Mouse (Mus musculus) neural tube, embryonic 13.5 days (tissue): ENCODE measurements around the gene Ces2h. TPM values are rescaled to one million over a fixed set of nuclear protein-coding genes. Genes with fewer than 3 reads are reported as not detected.
"Not testable (repeated sequence)": the region's sequence is repeated elsewhere in the genome, so short reads cannot be mapped to it uniquely, and the experiment has no call there.

ENCODE experiments used
- ATAC-seq: fragments of 200-750 bp; cut with Nextera tagmentation; 2 replicates; pipeline ENCODE4 v1.8.0; 2017; ENCODE audit warnings: low read depth, mild to moderate bottlenecking, moderate TSS enrichment, moderate library complexity
- H3K27ac ChIP-seq: fragments of 300-500 bp; sonication (generic); replicated peaks from 2 replicates; pipeline ENCODE4 v1.5.1; 2015; ENCODE audit warnings: moderate library complexity, mild to moderate bottlenecking, inconsistent platforms
- H3K27me3 ChIP-seq: fragments of 300-500 bp; sonication (generic); 2 replicates; pipeline ENCODE4 v1.6.1; 2015; ENCODE audit warnings: mild to moderate bottlenecking, inconsistent platforms
- H3K36me3 ChIP-seq: fragments of 300-500 bp; sonication (generic); 2 replicates; pipeline ENCODE4 v1.6.1; 2015; ENCODE audit warnings: mild to moderate bottlenecking, inconsistent platforms
- H3K4me1 ChIP-seq: fragments of 300-500 bp; sonication (generic); replicated peaks from 2 replicates; pipeline ENCODE4 v1.6.1; 2015; ENCODE audit warnings: inconsistent platforms
- H3K4me2 ChIP-seq: fragments of 300-500 bp; sonication (generic); 2 replicates; pipeline ENCODE4 v1.6.1; 2015; ENCODE audit warnings: inconsistent platforms, mild to moderate bottlenecking, moderate library complexity
- H3K4me3 ChIP-seq: fragments of 300-500 bp; sonication (generic); 2 replicates; pipeline ENCODE4 v1.5.1; 2015; ENCODE audit warnings: mild to moderate bottlenecking, inconsistent platforms
- H3K9ac ChIP-seq: fragments of 300-500 bp; sonication (generic); 2 replicates; pipeline ENCODE4 v1.6.1; 2015; ENCODE audit warnings: moderate library complexity, mild to moderate bottlenecking, inconsistent platforms
- H3K9me3 ChIP-seq: fragments of 300-500 bp; sonication (generic); 2 replicates; pipeline ENCODE4 v1.6.1; 2016; ENCODE audit warnings: inconsistent platforms
- WGBS: fragments of 180-500 bp; shearing (Covaris S2); methylation state at CpG from one replicate; pipeline ENCODE4 v1.1.7; 2015; 5-methylcytosine and 5-hydroxymethylcytosine counted together
- polyA plus RNA-seq: library from polyadenylated mRNA; unstranded; fragments of >200 nt; fragmentation: Nextera tagmentation; extraction: Ambion mirVana; gene quantifications from 2 replicates; pipeline ENCODE4 v1.2.1, GENCODE M21; 2015

The Ces2h gene
- polyA plus RNA-seq, 1 experiment from 2014 or later: not detected

DNA sequence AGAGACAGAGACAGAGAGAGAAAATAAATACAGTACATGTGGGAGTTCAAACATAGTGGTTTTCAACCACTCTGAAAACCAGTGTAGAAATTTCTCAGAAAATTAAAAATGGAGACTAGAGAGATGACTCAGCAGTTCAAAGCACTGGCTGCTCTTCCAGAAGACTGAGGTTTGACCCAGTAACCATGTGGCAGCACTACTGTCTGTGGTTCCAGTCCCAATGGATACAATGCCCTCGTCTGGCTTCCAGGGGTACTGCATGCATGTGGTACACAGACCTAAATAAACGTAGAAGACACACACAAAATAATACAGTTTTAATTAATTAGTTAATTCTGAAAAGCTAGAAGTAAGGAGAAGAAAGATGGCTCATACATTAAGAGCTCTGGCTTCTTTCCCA lies 24.4 kb downstream of the Ces2h start:
- H3K4me1 ChIP-seq: no peaks in the 10 kb centered on the region
- WGBS: 66% methylated on average over 2 of the region's 2 CpGs
- no peaks in the 10 kb centered on the region for H3K27me3 ChIP-seq
- no peak overlapping the region for H3K27ac ChIP-seq
- no peaks in the 10 kb centered on the region for H3K9me3 ChIP-seq
- H3K4me3 ChIP-seq: no peak overlapping the region
- no peak for ATAC-seq
- no peak overlapping the region for H3K4me2 ChIP-seq
- no peak overlapping the region for H3K9ac ChIP-seq
- no peaks in the 10 kb centered on the region for H3K36me3 ChIP-seq

DNA sequence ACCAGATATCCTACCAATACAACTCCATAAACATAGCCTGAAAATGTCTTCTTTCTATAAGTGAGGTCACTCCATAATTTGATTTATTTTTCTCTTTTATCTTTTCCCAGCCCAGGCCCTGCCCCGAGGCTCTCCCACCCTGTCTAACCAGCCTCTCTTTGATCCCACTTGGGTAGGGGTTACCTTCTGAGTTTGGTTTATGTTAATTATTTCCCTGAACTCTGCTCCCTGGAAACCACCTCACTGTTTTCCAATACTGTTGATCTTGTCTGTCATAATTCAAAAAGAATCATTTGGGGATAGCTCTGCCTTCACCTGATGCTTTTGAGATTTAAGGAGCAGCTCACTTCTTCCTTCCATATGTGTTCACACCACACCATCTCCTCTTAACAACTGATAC lies 42.9 kb downstream of the Ces2h start:
- Histone ChIP-seq H3K4me3 (no peak overlapping the region), H3K9ac (no peak overlapping the region), H3K4me1 (no peaks in the 10 kb centered on the region), H3K4me2 (no peak overlapping the region), H3K27ac (no peak overlapping the region), H3K36me3 (no peaks in the 10 kb centered on the region), H3K27me3 (no peaks in the 10 kb centered on the region), H3K9me3 (no peaks in the 10 kb centered on the region; the same call in 1 of the 2 replicates)
- WGBS: 54% methylated on average over 1 of the region's 1 CpGs
- ATAC-seq: no peak

DNA sequence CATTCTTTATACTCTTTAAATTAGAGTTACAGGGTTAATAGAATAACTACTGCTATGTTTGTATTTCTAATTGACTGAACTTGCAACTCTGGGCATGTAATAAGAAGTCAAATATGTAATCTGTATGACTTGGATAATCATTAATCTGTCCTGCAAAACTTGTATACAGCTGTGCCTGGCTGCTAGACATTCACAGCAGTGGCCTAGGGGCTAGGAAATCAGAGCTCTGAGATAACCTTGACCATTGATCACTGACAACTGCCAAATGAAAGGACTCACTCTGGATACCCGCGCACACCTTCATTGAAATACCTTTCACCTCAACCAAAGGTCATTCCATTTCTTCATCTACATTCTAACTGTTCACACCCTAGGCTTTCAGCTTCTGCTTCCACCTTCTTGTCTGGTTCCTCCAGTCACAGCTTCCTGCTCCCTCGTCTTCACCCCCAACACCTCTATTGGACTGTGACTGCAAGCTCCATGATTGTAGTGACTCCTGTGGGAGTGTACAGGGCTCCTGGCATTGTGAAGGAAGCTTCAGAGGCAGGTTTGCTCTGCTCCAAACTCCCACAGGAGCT lies 45.3 kb downstream of the Ces2h start:
- Histone ChIP-seq H3K9me3 (no peaks in the 10 kb centered on the region; the same call in 1 of the 2 replicates), H3K36me3 (no peaks in the 10 kb centered on the region), H3K27me3 (no peaks in the 10 kb centered on the region), H3K4me2 (no peak overlapping the region), H3K4me1 (no peaks in the 10 kb centered on the region), H3K27ac (no peak overlapping the region), H3K4me3 (no peak overlapping the region), H3K9ac (no peak overlapping the region)
- WGBS: 88% methylated on average over 3 of the region's 3 CpGs
- ATAC-seq: no peak

DNA sequence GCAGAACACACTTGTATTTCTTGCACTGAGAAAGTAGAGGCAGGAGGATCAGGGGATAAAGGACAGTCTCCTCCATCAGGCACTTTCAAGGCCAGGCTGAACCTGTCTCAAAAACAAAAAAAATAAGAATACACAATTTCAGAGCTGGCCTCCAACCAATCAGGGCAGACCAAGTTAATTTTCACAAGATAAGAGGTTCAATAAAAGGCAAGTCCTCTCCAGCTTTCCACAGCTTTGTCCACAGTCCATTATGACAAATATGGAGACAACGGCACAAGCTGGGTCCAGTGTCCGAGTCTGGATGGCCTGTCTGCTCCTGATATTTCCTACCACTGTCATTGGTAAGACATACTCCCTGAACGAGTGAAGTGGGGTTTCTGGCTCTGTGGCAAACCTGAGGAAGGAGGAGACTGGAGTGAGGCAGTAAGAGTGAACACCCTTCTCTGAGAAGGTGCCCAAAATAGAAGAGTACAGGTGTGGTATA lies 47.8 kb downstream of the Ces2h start, which contains the start of gene Ces3a:
Gene Ces3a, plus strand, starts transcription at position 231 of the 484 bp plus-strand sequence.
- Histone ChIP-seq H3K4me1 (no peaks in the 10 kb centered on the region), H3K27me3 (no peaks in the 10 kb centered on the region), H3K9ac (no peak within 1 kb of the TSS), H3K4me3 (no peak within 1 kb of the TSS), H3K4me2 (no peak within 1 kb of the TSS), H3K27ac (no peak within 1 kb of the TSS), H3K9me3 (no peaks in the 10 kb centered on the region; the same call in 1 of the 2 replicates), H3K36me3 (no peaks in the 10 kb centered on the region)
- ATAC-seq: no peak
- WGBS: 83% methylated on average over 3 of the region's 3 CpGs

DNA sequence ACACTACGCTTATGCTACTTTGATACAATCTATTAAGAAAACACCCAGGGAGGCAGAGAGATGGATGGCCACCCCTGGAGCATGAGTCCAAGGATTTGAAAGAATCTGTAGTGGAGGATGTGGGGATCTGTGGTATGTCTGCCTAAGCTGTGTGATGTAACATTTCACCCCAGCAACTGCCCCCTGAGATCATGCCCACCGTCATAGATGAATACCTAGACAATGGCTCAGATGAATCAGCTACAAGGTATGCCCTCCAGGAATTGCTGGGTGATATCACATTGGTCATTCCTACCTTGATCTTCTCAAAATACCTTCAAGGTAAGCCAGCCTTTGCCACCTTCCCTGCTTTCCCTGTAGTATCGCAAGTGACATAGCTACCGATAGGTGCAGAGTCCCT lies 55.6 kb downstream of the Ces2h start:
- Histone ChIP-seq H3K4me1 (no peaks in the 10 kb centered on the region), H3K4me3 (no peak overlapping the region), H3K27ac (no peak overlapping the region), H3K4me2 (no peak overlapping the region), H3K9me3 (no peaks in the 10 kb centered on the region), H3K36me3 (no peaks in the 10 kb centered on the region), H3K9ac (no peak overlapping the region), H3K27me3 (no peaks in the 10 kb centered on the region)
- no peak for ATAC-seq
- 92% methylated on average over 4 of the region's 4 CpGs for WGBS

DNA sequence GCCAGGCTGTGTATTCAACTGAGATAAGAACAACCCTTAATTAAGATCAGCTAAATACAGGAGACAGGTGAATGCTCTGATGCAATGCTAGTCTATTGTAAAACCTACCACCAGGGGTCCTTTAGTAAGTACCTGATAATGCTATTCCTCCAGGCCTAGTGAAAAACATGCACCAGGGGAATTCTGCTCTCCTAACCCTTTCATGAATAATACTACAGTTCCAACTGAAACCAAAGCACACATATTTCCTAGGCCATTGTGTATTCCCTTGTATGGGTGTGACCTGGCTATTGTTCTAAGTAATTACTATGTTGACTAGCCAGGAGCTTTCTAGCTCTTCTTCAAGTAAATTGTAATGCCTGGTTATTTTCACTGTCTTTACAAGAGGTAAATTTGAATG lies 59.4 kb downstream of the Ces2h start:
- no peak for ATAC-seq

DNA sequence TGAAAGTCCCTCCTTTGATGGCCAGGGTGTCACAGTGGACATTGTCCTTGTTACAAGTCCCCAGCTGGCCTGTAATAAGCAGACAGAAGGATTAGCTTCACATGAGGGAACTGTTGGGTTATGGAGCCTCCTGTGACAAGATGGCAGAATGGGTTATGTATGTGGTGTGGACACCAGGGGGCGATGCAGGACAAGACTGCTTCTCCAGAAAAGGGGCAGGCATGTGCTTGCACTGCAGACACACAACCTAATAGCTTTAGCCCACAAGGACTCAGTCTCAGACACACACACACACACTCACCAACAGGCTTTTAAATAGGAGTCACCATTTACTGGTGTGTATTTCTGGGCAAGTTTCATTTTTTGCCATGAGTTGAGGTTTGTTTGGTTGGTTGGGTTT lies 66.1 kb downstream of the Ces2h start:
- no peak for ATAC-seq

More for the DNA sequence above, 59.4 kb downstream of the Ces2h start:
- no peak overlapping the region for H3K4me2 ChIP-seq
- no peak overlapping the region for H3K9ac ChIP-seq
- no peak overlapping the region for H3K4me3 ChIP-seq
- no peaks in the 10 kb centered on the region for H3K4me1 ChIP-seq
- no peaks in the 10 kb centered on the region for H3K27me3 ChIP-seq
- no peaks in the 10 kb centered on the region for H3K36me3 ChIP-seq
- no peaks in the 10 kb centered on the region for H3K9me3 ChIP-seq
- H3K27ac ChIP-seq: no peak overlapping the region

DNA sequence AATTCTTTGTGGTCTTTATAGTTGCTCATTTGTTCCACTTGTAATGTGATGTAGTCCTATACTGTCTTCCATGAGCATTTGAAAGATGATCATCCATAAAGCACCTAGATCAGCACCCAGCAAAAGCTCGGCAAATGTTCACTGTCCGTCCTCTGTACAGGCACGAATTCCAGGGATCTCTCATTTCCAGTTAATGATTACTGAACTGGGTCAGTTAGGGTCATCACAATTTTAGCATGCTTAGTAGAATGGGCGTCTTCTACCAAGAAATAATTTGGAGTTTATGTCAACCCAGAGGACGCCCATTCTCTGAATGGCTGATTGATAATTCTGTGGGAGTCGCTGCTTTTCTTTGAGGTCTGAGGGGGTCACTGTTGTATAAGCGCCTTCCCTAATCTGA lies 67.3 kb downstream of the Ces2h start:
- H3K27ac ChIP-seq, ATAC-seq: not testable (repeated sequence)
- WGBS: 72% methylated on average over 7 of the region's 7 CpGs

More for the DNA sequence above, 66.1 kb downstream of the Ces2h start:
- no peak overlapping the region for H3K4me3 ChIP-seq
- WGBS: 0% methylated on average over 1 of the region's 1 CpGs
- no peaks in the 10 kb centered on the region for H3K4me1 ChIP-seq
- H3K9ac ChIP-seq: no peak overlapping the region
- no peaks in the 10 kb centered on the region for H3K27me3 ChIP-seq
- no peaks in the 10 kb centered on the region for H3K9me3 ChIP-seq
- H3K27ac ChIP-seq: no peak overlapping the region
- H3K36me3 ChIP-seq: no peaks in the 10 kb centered on the region
- no peak overlapping the region for H3K4me2 ChIP-seq

DNA sequence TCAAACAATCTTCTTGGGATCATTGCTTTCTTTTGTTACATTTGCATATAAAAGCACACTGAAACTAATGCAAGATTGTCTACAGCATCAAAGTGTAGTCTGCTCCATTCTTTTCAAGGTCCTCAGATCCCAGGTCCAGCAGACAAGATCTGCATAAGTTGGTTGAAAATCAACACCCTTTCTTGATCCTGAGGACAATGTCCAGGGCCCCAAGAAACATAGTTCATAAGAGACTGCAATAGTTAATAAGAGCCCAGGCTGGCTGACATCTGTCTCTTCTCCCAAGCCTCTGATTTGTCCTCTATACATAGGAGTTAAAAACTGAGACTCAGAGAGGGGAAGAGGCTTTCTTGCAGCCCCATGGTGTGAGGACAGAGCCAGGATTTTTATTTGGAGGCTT lies 68.3 kb downstream of the Ces2h start:
- Histone ChIP-seq H3K4me2 (no peak overlapping the region), H3K9me3 (no peaks in the 10 kb centered on the region), H3K36me3 (no peaks in the 10 kb centered on the region), H3K27me3 (no peaks in the 10 kb centered on the region), H3K27ac (no peak overlapping the region), H3K4me3 (no peak overlapping the region), H3K9ac (no peak overlapping the region), H3K4me1 (no peaks in the 10 kb centered on the region)
- no peak for ATAC-seq

More for the DNA sequence above, 67.3 kb downstream of the Ces2h start:
- H3K9ac ChIP-seq, H3K27me3 ChIP-seq, H3K4me1 ChIP-seq, H3K4me3 ChIP-seq, H3K4me2 ChIP-seq, H3K9me3 ChIP-seq, H3K36me3 ChIP-seq: not testable (repeated sequence)

Other genes starting within 250 kb of the Ces2h start
- 0.13 and 0.15 TPM in 2 replicates for gene Ces2b, start 169.3 kb upstream of the Ces2h start, polyA plus RNA-seq
- not detected in 2 replicates for gene Ces2c, start 153.8 kb upstream of the Ces2h start, polyA plus RNA-seq
- not detected in 2 replicates for gene Ces2e, start 74.6 kb upstream of the Ces2h start, polyA plus RNA-seq
- not detected in 2 replicates for gene Ces2f, start 53.5 kb upstream of the Ces2h start, polyA plus RNA-seq
- not detected in 2 replicates for gene Ces2g, start 39.1 kb upstream of the Ces2h start, polyA plus RNA-seq
- not detected in 2 replicates for gene Ces3a, start 47.7 kb downstream of the Ces2h start, polyA plus RNA-seq
- gene Ces3b, start 82.9 kb downstream of the Ces2h start, polyA plus RNA-seq: not detected in 2 replicates
- gene Ces4a, start 130.9 kb downstream of the Ces2h start, polyA plus RNA-seq: not detected in 2 replicates
- 59.1 and 66.6 TPM in 2 replicates for gene Cbfb, start 169.8 kb downstream of the Ces2h start, polyA plus RNA-seq
- gene D230025D16Rik, start 224.3 kb downstream of the Ces2h start, polyA plus RNA-seq: 27.3 and 27.5 TPM in 2 replicates